Mouse (Mus musculus): ENCODE measurements at regions not wholly inside any gene's neighbourhood (a gene's known extent, or its start where the extent isn't known, plus 50 kb on each side); places are given as distances from the start of the nearest gene placed in this dataset.

- WGBS, result 88% methylated on average over 1 of the region's 1 CpGs
- ATAC-seq (ENCODE audit: insufficient number of reproducible peaks, low FRiP score, low TSS enrichment, low read depth), result no peak
Observed at GRCm38 (mm10) chr6:106876690-106877089, 76.8 kb upstream of the Crbn start.

GRCm38 (mm10) chr6:106891879-106892638 is 92.2 kb upstream of the Crbn start:
- no peaks in the 10 kb centered on the region for H3K4me1 ChIP-seq
- H3K4me3 ChIP-seq (replicated peaks), result no peak overlapping the region
- H3K27me3 ChIP-seq, result no peaks in the 10 kb centered on the region
- no peak overlapping the region for H3K27ac ChIP-seq (replicated peaks)
- 45% methylated on average over 4 of the region's 4 CpGs for WGBS
- ATAC-seq (ENCODE audit: insufficient number of reproducible peaks, low FRiP score, low TSS enrichment, low read depth), result no peak
- no peaks in the 10 kb centered on the region for H3K36me3 ChIP-seq
- no peak overlapping the region for H3K9ac ChIP-seq
- H3K9me3 ChIP-seq (replicated peaks), result no peaks in the 10 kb centered on the region
- H3K4me2 ChIP-seq (replicated peaks), result no peak overlapping the region

More at GRCm38 (mm10) chr6:106876690-106877089, 76.8 kb upstream of the Crbn start:
- Histone ChIP-seq H3K36me3 (no peaks in the 10 kb centered on the region), H3K4me1 (no peaks in the 10 kb centered on the region), H3K4me3 (replicated peaks) (no peak overlapping the region), H3K27me3 (no peaks in the 10 kb centered on the region), H3K27ac (replicated peaks) (no peak overlapping the region), H3K9me3 (replicated peaks) (no peaks in the 10 kb centered on the region), H3K4me2 (replicated peaks) (no peak overlapping the region), H3K9ac (no peak overlapping the region)

- Histone ChIP-seq H3K9me3 (replicated peaks) (no peaks in the 10 kb centered on the region), H3K9ac (no peak overlapping the region), H3K4me1 (no peaks in the 10 kb centered on the region), H3K27me3 (no peaks in the 10 kb centered on the region), H3K27ac (replicated peaks) (no peak overlapping the region), H3K4me2 (replicated peaks) (no peak overlapping the region), H3K4me3 (replicated peaks) (no peak overlapping the region), H3K36me3 (no peaks in the 10 kb centered on the region)
- ATAC-seq (ENCODE audit: insufficient number of reproducible peaks, low FRiP score, low TSS enrichment, low read depth), result no peak
- 34% methylated on average over 2 of the region's 2 CpGs for WGBS
Observed at GRCm38 (mm10) chr6:106892639-106892934, 92.7 kb upstream of the Crbn start.

- Histone ChIP-seq H3K4me1 (no peaks in the 10 kb centered on the region), H3K27ac (replicated peaks) (no peak overlapping the region), H3K27me3 (no peaks in the 10 kb centered on the region), H3K36me3 (no peaks in the 10 kb centered on the region), H3K4me3 (replicated peaks) (no peak overlapping the region), H3K4me2 (replicated peaks) (no peak overlapping the region), H3K9me3 (replicated peaks) (no peaks in the 10 kb centered on the region), H3K9ac (no peak overlapping the region)
- WGBS, result 84% methylated on average over 8 of the region's 8 CpGs
- no peak for ATAC-seq (ENCODE audit: insufficient number of reproducible peaks, low FRiP score, low TSS enrichment, low read depth)
Observed at GRCm38 (mm10) chr6:106903953-106904683, 104.2 kb upstream of the Crbn start.

- 81% methylated on average over 2 of the region's 2 CpGs for WGBS
- Histone ChIP-seq H3K27me3 (no peaks in the 10 kb centered on the region), H3K36me3 (no peaks in the 10 kb centered on the region), H3K4me1 (no peaks in the 10 kb centered on the region), H3K9ac (no peak overlapping the region), H3K4me2 (replicated peaks) (no peak overlapping the region), H3K4me3 (replicated peaks) (no peak overlapping the region), H3K9me3 (replicated peaks) (no peaks in the 10 kb centered on the region), H3K27ac (replicated peaks) (no peak overlapping the region)
- ATAC-seq (ENCODE audit: insufficient number of reproducible peaks, low FRiP score, low TSS enrichment, low read depth), result no peak
Observed at GRCm38 (mm10) chr6:106915121-106915520, 115.2 kb upstream of the Crbn start.

- H3K4me3 ChIP-seq (replicated peaks), result no peak overlapping the region
- no peak overlapping the region for H3K4me2 ChIP-seq (replicated peaks)
- H3K4me1 ChIP-seq, result no peaks in the 10 kb centered on the region
- no peaks in the 10 kb centered on the region for H3K27me3 ChIP-seq
- 95% methylated on average over 3 of the region's 3 CpGs for WGBS
- ATAC-seq (ENCODE audit: insufficient number of reproducible peaks, low FRiP score, low TSS enrichment, low read depth), result no peak
- H3K36me3 ChIP-seq, result no peaks in the 10 kb centered on the region
- no peak overlapping the region for H3K9ac ChIP-seq
- H3K9me3 ChIP-seq (replicated peaks), result no peaks in the 10 kb centered on the region
- no peak overlapping the region for H3K27ac ChIP-seq (replicated peaks)
Observed at GRCm38 (mm10) chr6:106916683-106917289, 116.9 kb upstream of the Crbn start.

GRCm38 (mm10) chr6:106920951-106921350 is 121.1 kb upstream of the Crbn start:
- WGBS, result 53% methylated on average over 2 of the region's 2 CpGs

GRCm38 (mm10) chr6:106925486-106925885 is 125.6 kb upstream of the Crbn start:
- no peak overlapping the region for H3K9ac ChIP-seq
- H3K36me3 ChIP-seq, result no peaks in the 10 kb centered on the region

More at GRCm38 (mm10) chr6:106920951-106921350, 121.1 kb upstream of the Crbn start:
- Histone ChIP-seq H3K27ac (replicated peaks) (no peak overlapping the region), H3K36me3 (no peaks in the 10 kb centered on the region), H3K4me1 (no peaks in the 10 kb centered on the region), H3K9me3 (replicated peaks) (no peaks in the 10 kb centered on the region), H3K9ac (no peak overlapping the region), H3K4me2 (replicated peaks) (no peak overlapping the region), H3K27me3 (no peaks in the 10 kb centered on the region), H3K4me3 (replicated peaks) (no peak overlapping the region)
- ATAC-seq (ENCODE audit: insufficient number of reproducible peaks, low FRiP score, low TSS enrichment, low read depth), result no peak

GRCm38 (mm10) chr6:106933584-106933983 is 133.7 kb upstream of the Crbn start:
- Histone ChIP-seq H3K4me2 (replicated peaks) (no peak overlapping the region), H3K4me1 (no peaks in the 10 kb centered on the region), H3K27me3 (no peaks in the 10 kb centered on the region), H3K9ac (no peak overlapping the region), H3K27ac (replicated peaks) (no peak overlapping the region), H3K36me3 (no peaks in the 10 kb centered on the region), H3K4me3 (replicated peaks) (no peak overlapping the region), H3K9me3 (replicated peaks) (no peaks in the 10 kb centered on the region)
- no peak for ATAC-seq (ENCODE audit: insufficient number of reproducible peaks, low FRiP score, low TSS enrichment, low read depth)
- 75% methylated on average over 6 of the region's 6 CpGs for WGBS

More at GRCm38 (mm10) chr6:106925486-106925885, 125.6 kb upstream of the Crbn start:
- H3K4me3 ChIP-seq (replicated peaks), result no peak overlapping the region
- H3K27ac ChIP-seq (replicated peaks), result no peak overlapping the region
- WGBS, result 59% methylated on average over 2 of the region's 2 CpGs
- H3K4me1 ChIP-seq, result no peaks in the 10 kb centered on the region
- H3K27me3 ChIP-seq, result no peaks in the 10 kb centered on the region
- no peak for ATAC-seq (ENCODE audit: insufficient number of reproducible peaks, low FRiP score, low TSS enrichment, low read depth)
- no peak overlapping the region for H3K4me2 ChIP-seq (replicated peaks)
- no peaks in the 10 kb centered on the region for H3K9me3 ChIP-seq (replicated peaks)

- Histone ChIP-seq H3K4me2 (replicated peaks) (no peak overlapping the region), H3K9ac (no peak overlapping the region), H3K4me1 (no peaks in the 10 kb centered on the region), H3K36me3 (no peaks in the 10 kb centered on the region), H3K27ac (replicated peaks) (no peak overlapping the region), H3K27me3 (no peaks in the 10 kb centered on the region), H3K9me3 (replicated peaks) (no peaks in the 10 kb centered on the region), H3K4me3 (replicated peaks) (no peak overlapping the region)
- WGBS, result 52% methylated on average over 3 of the region's 3 CpGs
- ATAC-seq (ENCODE audit: insufficient number of reproducible peaks, low FRiP score, low TSS enrichment, low read depth), result no peak
Observed at GRCm38 (mm10) chr6:106946227-106946927, 146.5 kb upstream of the Crbn start.

GRCm38 (mm10) chr6:106950909-106951308 is 151.0 kb upstream of the Crbn start:
- WGBS, result 57% methylated on average over 4 of the region's 4 CpGs
- H3K36me3 ChIP-seq, result no peaks in the 10 kb centered on the region
- no peak overlapping the region for H3K4me2 ChIP-seq (replicated peaks)
- H3K27ac ChIP-seq (replicated peaks), result no peak overlapping the region
- H3K9ac ChIP-seq, result no peak overlapping the region
- no peaks in the 10 kb centered on the region for H3K27me3 ChIP-seq
- no peak overlapping the region for H3K4me3 ChIP-seq (replicated peaks)
- ATAC-seq (ENCODE audit: insufficient number of reproducible peaks, low FRiP score, low TSS enrichment, low read depth), result no peak
- no peaks in the 10 kb centered on the region for H3K9me3 ChIP-seq (replicated peaks)
- H3K4me1 ChIP-seq, result no peaks in the 10 kb centered on the region
